Mouse (Mus musculus): Measurements from ENCODE around the gene Eps8.
"Not testable (repeated sequence)": the region's sequence is repeated elsewhere in the genome, so short reads cannot be mapped to it uniquely, and the experiment has no call there.

Eps8 gene

DNA sequence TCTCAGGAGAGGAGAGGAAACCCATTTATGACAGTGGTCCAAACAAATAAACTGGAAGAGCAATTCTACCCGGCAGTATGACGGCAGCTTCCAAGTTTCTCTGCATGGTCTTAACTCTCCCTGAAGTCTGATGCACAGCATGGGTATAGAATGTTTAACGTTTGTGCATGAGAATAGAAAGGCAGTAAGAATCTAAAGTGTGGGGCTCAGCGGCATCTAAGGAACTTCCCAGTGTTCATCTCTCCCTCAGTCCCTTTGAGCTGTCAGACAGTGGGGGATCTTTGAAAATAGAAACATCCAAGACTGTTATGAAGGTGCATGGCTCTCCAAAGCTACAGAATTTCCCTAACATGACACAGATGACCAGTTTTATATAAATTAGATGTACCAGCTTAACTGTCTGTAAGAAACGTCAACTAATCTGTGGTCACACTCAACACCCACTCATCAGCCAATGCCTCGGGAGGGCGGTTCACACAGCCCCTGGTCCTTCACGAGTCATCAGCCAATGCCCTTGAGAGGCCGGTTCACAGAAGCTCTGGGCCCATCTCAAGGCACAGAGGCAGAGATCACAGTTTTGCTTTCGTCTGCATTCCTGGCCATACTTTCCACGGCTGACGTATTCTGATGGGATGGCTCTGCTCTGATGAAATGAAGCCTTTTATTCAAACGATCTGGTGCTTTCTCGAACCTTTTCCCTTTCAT, 145.2 kb downstream of the Eps8 start:
- DNase-seq = no peak

DNA sequence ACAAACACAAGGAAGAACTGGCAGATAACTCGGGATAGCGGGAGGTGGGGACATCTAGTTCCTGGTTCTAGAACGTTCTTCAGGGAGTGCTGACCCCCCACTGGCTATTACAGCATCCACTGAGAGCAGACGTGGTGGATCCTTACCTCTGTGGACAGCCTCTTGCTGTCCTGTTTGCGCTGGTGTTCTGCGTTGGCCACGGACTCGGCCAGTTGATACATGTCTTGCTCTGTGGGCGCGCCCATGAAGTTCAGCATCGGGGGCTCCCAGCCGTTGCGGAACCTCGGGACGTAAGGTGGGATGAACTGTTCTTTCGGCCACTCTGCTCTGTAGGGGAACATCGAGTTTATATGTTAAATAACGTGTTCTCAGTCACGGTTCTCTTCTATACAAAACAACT, 145.7 kb downstream of the Eps8 start:
- no peak for DNase-seq

GRCm38 (mm10) chr6:137506563-137506962, 148.1 kb downstream of the Eps8 start:
- DNase-seq = no peak

DNA sequence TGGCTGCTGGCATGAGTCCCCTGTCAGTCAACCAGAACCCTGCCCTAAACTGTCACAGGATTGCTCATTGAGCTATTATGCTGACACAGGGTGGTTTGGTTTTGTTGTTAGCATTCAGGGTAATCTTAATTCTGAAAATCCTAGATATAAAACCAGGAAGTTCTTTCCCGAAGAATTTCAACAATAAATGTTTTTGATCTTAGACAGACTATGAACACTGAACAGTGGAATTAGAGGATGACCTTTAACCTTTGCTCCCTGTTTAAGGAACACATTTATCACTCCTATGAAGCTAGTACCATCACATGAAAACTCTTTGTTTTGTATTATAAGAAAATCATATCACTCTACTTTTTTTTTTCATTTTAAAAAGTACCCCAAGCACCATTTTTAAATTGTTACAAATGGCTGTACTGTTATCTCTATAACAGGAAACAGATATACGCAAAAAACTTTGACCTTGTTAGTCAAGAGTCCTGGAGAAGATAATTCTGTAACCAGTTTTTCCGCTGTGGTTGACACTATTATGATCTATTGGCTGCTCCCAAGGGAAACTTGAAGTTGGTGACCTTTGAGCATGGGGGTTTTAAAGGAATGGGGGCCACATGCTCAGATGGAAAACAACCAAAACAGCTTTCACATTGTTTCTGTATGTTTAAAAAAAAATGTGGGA, 149.0 kb downstream of the Eps8 start:
- DNase-seq = no peak

- no peak for DNase-seq
These were observed 150.6 kb downstream of the Eps8 start for GRCm38 (mm10) chr6:137504052-137504451.

DNA sequence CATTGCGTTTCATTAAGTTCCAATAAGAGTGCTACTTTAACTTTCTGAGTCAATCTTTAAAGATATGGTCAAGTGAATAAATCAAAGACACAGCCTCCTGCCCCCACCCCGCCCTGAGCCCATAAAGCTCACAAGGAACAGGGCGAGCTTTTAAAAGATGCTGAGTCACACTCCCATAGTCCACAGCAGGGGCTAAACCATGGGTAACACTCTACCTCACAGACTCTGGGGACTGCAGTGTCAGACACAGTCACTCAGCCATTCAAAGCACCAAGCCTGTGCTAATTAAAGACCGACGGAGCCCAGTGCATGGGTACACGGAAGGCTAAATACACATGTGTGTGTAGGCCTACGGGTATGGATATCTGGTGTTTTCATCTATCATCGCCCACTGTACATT, 151.2 kb downstream of the Eps8 start:
- no peak for DNase-seq

DNA sequence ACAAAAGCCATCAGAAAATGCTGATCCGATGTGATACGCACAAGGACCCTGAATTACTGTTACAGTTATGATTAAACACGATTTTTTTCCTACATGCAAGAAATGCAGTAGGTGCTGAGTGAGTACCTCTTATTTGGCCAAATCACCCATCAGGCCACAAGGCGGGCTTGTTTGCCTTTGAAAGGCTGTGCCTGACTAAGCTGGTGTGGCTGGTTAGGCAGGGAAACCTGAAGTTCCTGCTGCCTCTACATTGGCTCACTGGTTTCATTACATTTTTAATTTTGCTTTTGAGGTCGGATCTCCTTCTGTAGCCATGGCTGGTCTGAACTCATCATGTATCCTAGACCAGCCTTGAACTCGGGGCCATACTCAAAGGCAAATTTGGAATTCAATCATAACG, 151.7 kb downstream of the Eps8 start:
- DNase-seq = no peak

DNA sequence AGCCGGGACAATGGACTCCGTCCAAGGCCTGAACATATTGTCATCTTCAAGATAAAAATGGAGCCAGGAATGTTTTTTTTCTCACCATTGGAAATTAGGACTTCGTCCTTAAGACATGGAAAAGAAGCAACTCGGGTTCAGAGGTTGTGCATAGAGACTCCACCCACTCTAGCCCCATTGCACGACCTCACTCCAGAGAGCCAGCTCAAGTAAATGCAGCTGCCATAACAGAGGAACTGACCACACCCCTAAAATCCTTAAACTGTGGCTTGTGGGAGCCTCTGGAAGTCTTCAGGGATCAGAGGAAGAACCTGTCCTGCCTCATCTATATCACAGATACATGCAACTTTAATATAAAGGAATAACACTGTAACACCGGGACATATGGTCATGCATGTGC, 155.9 kb downstream of the Eps8 start:
- DNase-seq = peak in 1 of 2 experiments; percentile 49

- DNase-seq = no peak
These were observed 157.4 kb downstream of the Eps8 start for GRCm38 (mm10) chr6:137497208-137497835.

- no peak for DNase-seq
These were observed 158.1 kb downstream of the Eps8 start for GRCm38 (mm10) chr6:137496562-137496961.

GRCm38 (mm10) chr6:137495233-137495632, 159.4 kb downstream of the Eps8 start:
- no peak for DNase-seq

DNA sequence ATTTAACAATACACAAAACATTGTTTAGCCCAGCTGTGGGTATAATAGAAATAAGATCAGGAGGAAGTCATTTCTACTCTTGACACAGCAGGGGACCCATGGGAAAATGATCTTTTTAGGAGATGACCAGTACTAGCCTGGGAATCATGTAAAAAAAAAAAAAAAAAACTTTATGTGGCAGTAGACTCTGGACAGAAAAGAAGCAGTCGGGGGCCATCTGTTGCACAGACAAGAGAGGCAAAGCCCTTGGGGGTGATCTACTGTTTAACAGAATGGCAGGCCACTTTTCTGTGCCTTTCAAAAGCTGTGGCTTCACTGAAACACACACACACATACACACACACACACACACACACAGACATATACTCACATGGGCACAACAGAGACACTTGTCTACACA, 159.9 kb downstream of the Eps8 start:
- no peak for DNase-seq

DNA sequence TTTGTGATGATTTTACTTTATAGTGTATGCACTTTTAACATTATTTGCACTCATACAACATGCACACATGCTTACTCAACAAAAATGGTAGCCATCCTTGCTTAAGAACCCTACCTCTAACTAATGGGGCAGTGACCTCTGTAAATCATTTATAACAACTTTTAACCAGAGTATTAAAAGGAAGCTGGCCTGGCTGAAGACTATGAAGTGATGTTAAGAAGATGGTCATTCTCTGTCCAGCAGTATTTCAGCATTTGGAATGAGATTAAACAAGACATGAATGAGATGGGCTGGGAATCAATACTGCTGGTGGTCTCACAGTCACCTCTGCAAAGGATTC, 160.6 kb downstream of the Eps8 start:
- DNase-seq = no peak

GRCm38 (mm10) chr6:137493211-137494135, 161.2 kb downstream of the Eps8 start:
- peak in 1 of 2 experiments; percentile 42 for DNase-seq

DNA sequence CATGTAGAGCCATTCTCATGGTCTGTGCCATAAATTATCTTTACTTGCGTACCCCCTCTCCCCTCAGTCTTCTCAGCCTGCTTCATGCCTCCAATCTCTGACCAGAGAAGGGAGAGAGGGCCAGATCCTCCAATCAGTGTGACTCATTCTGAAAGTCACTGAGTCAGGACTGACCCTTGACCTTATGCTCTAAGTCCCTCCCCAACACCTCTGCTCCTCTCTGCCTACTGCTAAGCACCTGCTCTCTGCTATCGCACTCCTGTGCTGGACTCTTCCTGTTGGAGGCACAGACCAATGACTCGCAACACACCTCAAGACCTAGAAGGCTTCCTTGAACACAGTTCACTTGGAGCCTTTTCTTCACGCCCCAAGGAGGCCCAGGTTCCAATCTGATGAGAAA, 162.1 kb downstream of the Eps8 start:
- DNase-seq = no peak

DNA sequence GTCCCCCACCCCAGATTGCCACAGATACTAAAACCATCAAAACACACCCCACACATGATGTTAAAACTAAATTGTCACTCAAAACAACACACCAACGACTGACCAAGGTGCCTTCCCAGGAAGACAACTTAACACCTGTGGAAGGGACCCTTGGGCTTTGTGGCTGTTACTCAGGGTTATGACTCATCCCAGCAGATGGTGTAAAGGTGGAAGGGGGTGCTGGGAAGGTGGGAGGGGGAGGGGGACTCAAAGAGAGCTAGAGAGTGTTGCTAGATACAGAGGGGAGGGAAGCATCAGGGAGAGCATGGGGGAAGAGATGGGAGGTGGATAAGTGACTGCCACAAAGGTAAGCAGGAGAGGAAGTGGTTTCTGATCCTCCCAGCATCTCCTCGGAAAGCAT, 163.0 kb downstream of the Eps8 start:
- peak in 1 of 2 experiments; percentile 34 for DNase-seq

- no peak for DNase-seq
These were observed 164.6 kb downstream of the Eps8 start for GRCm38 (mm10) chr6:137490115-137490514.

- no peak for DNase-seq
These were observed 167.2 kb downstream of the Eps8 start for GRCm38 (mm10) chr6:137487443-137487842.

DNA sequence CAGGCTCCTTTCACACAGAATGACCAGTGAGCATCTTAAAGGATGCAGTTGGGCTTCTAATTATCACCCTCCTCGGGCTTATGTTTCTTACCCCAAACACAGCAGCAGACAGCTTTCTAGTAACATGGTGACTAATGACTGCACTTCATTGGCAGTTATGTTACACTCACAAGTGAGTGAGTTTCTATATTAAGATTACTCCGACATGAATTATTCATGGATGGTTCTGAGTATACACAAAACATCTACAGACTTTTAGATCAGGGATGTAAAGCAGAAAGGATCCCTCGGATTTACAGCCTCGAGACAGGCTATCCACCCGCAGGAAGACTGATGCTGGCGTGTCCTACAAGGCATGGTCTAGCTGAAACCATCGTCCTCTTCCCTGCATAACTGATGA, 171.8 kb downstream of the Eps8 start:
- no peak for DNase-seq

DNA sequence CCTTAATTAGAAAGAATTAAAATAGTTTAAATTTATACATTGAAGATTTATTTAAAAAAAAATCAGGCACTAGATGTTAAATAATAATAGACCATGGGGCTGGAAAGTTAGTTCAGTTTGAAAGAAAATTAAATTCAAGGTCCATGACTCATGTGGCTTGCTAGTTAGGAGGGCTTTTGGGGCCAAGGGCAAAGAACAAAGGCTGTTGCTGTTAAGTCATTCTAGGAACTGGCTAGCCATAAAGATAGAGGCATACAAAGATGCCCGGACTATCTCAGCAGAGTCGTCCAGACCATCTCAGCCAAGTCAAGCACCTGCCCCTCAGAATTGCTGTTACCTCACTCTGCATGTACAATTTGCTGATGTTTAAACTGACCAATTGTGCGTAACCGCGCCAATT, 179.0 kb downstream of the Eps8 start:
- not testable (repeated sequence) for DNase-seq

DNA sequence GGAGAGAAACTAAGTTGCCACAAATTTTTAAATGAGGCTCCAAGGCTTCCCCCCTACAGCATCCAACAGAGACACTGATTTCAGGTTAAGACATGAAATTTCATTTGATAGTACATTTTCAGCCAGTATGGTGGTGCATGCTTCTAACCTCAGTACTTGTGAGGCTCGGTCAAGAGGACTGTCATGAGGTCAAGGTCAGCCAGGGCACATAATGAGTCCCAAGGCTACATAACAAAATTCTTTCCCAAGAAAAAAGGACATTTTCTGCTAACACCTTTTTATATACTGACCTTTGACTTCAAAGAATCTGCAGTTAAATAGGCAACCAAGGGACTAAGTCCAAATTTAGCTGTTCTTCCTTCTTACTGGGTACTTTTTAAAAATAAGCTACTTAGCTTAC, 181.2 kb downstream of the Eps8 start:
- DNase-seq = no peak

- no peak for DNase-seq
These were observed 182.5 kb downstream of the Eps8 start for GRCm38 (mm10) chr6:137472129-137472528.

Data from cerebellum, postnatal 25 days (tissue).